Mouse (Mus musculus): Measurements from ENCODE around the gene Rptor. TPM values are rescaled to one million over a fixed set of nuclear protein-coding genes. Genes with fewer than 3 reads are reported as not detected.

Rptor gene
- total RNA-seq, 2 experiments from 2014 or later, result 44.4 to 50.2 TPM

GRCm38 (mm10) chr11:119780290-119780689 is 177.6 kb downstream of the Rptor start:
- no peak for DNase-seq (ENCODE audit: low spot score in 2 of 2)

GRCm38 (mm10) chr11:119781165-119781564 is 178.5 kb downstream of the Rptor start:
- DNase-seq (ENCODE audit: low spot score in 2 of 2), result no peak

GRCm38 (mm10) chr11:119781726-119782125 is 179.0 kb downstream of the Rptor start:
- DNase-seq (ENCODE audit: low spot score in 2 of 2), result no peak

- no peak for DNase-seq (ENCODE audit: low spot score in 2 of 2)
Measured at GRCm38 (mm10) chr11:119783653-119784052, 180.9 kb downstream of the Rptor start.

GRCm38 (mm10) chr11:119784672-119785341 is 182.1 kb downstream of the Rptor start:
- no peak for DNase-seq (ENCODE audit: low spot score in 2 of 2)

GRCm38 (mm10) chr11:119785661-119786384 is 183.1 kb downstream of the Rptor start:
- DNase-seq (ENCODE audit: low spot score in 2 of 2), result no peak

- DNase-seq (ENCODE audit: low spot score in 2 of 2), result no peak
Measured at GRCm38 (mm10) chr11:119786385-119786880, 183.7 kb downstream of the Rptor start.

- no peak for DNase-seq (ENCODE audit: low spot score in 2 of 2)
Measured at GRCm38 (mm10) chr11:119788488-119788887, 185.8 kb downstream of the Rptor start.

GRCm38 (mm10) chr11:119788919-119789713 is 186.4 kb downstream of the Rptor start:
- no peak for DNase-seq (ENCODE audit: low spot score in 2 of 2)

GRCm38 (mm10) chr11:119791923-119792564 is 189.3 kb downstream of the Rptor start:
- no peak for DNase-seq (ENCODE audit: low spot score in 2 of 2)

- DNase-seq (ENCODE audit: low spot score in 2 of 2), result no peak
Measured at GRCm38 (mm10) chr11:119793378-119793777, 190.7 kb downstream of the Rptor start.

GRCm38 (mm10) chr11:119794020-119794419 is 191.3 kb downstream of the Rptor start:
- no peak for DNase-seq (ENCODE audit: low spot score in 2 of 2)

- DNase-seq (ENCODE audit: low spot score in 2 of 2), result no peak
Measured at GRCm38 (mm10) chr11:119794671-119795070, 192.0 kb downstream of the Rptor start.

- DNase-seq (ENCODE audit: low spot score in 2 of 2), result no peak
Measured at GRCm38 (mm10) chr11:119796406-119796805, 193.7 kb downstream of the Rptor start.

- no peak for DNase-seq (ENCODE audit: low spot score in 2 of 2)
Measured at GRCm38 (mm10) chr11:119796846-119797245, 194.1 kb downstream of the Rptor start.

- no peak for DNase-seq (ENCODE audit: low spot score in 2 of 2)
Measured at GRCm38 (mm10) chr11:119799536-119799935, 196.8 kb downstream of the Rptor start.

- DNase-seq (ENCODE audit: low spot score in 2 of 2), result no peak
Measured at GRCm38 (mm10) chr11:119801855-119802254, 199.2 kb downstream of the Rptor start.

GRCm38 (mm10) chr11:119802947-119803346 is 200.2 kb downstream of the Rptor start:
- no peak for DNase-seq (ENCODE audit: low spot score in 2 of 2)

- no peak for DNase-seq (ENCODE audit: low spot score in 2 of 2)
Measured at GRCm38 (mm10) chr11:119804392-119804791, 201.7 kb downstream of the Rptor start.

- no peak for DNase-seq (ENCODE audit: low spot score in 2 of 2)
Measured at GRCm38 (mm10) chr11:119805112-119805750, 202.5 kb downstream of the Rptor start.

- DNase-seq (ENCODE audit: low spot score in 2 of 2), result no peak
Measured at GRCm38 (mm10) chr11:119806539-119806938, 203.8 kb downstream of the Rptor start.

Data from adrenal gland, adult 18-20 months (tissue).